Mouse (Mus musculus) B cell, adult 2 months (primary cell): ENCODE data around the gene Slc25a16.

Source experiments
- DNase-seq, 2 experiments: peaks; one replicate each; pipeline ENCODE4 v3.0.0; 2022

Slc25a16 gene

GRCm38 (mm10) chr10:62919925-62920765 lies at the start of gene Slc25a16:
TSS of gene Slc25a16 (plus strand) at chr10:62920633.
- DNase-seq: peak; percentile 94 to 96

GRCm38 (mm10) chr10:62874828-62875227 lies 45.6 kb upstream of the Slc25a16 start:
- DNase-seq: no peak

- DNase-seq: no peak
These were observed 44.9 kb upstream of the Slc25a16 start for GRCm38 (mm10) chr10:62875565-62875964.

- no peak for DNase-seq
These were observed 42.4 kb upstream of the Slc25a16 start for GRCm38 (mm10) chr10:62878056-62878455.

GRCm38 (mm10) chr10:62881211-62881610 lies 39.2 kb upstream of the Slc25a16 start:
- peak; percentile 46 to 51 for DNase-seq

- peak; percentile 27 to 39 for DNase-seq
These were observed 36.5 kb upstream of the Slc25a16 start for GRCm38 (mm10) chr10:62883933-62884372.

- no peak for DNase-seq
These were observed 35.9 kb upstream of the Slc25a16 start for GRCm38 (mm10) chr10:62884517-62884916.

GRCm38 (mm10) chr10:62885460-62885859 lies 35.0 kb upstream of the Slc25a16 start:
- DNase-seq: no peak

GRCm38 (mm10) chr10:62885969-62886798 lies 34.2 kb upstream of the Slc25a16 start:
- DNase-seq: peak; percentile 34 to 50

- peak; percentile 20 to 40 for DNase-seq
These were observed 33.4 kb upstream of the Slc25a16 start for GRCm38 (mm10) chr10:62886799-62887591.

GRCm38 (mm10) chr10:62891025-62891424 lies 29.4 kb upstream of the Slc25a16 start:
- no peak for DNase-seq

- no peak for DNase-seq
These were observed 27.7 kb upstream of the Slc25a16 start for GRCm38 (mm10) chr10:62892549-62893232.

- no peak for DNase-seq
These were observed 27.0 kb upstream of the Slc25a16 start for GRCm38 (mm10) chr10:62893356-62893884.

GRCm38 (mm10) chr10:62894447-62894846 lies 26.0 kb upstream of the Slc25a16 start:
- DNase-seq: no peak

- DNase-seq: no peak
These were observed 25.0 kb upstream of the Slc25a16 start for GRCm38 (mm10) chr10:62895386-62895785.

GRCm38 (mm10) chr10:62896035-62896434 lies 24.4 kb upstream of the Slc25a16 start:
- no peak for DNase-seq

GRCm38 (mm10) chr10:62896774-62897173 lies 23.7 kb upstream of the Slc25a16 start:
- DNase-seq: no peak

GRCm38 (mm10) chr10:62897437-62897836 lies 23.0 kb upstream of the Slc25a16 start:
- DNase-seq: no peak

- no peak for DNase-seq
These were observed 22.4 kb upstream of the Slc25a16 start for GRCm38 (mm10) chr10:62898061-62898460.

- DNase-seq: no peak
These were observed 20.3 kb upstream of the Slc25a16 start for GRCm38 (mm10) chr10:62900144-62900543.

- no peak for DNase-seq
These were observed 18.6 kb upstream of the Slc25a16 start for GRCm38 (mm10) chr10:62901826-62902225.

- DNase-seq: no peak
These were observed 17.6 kb upstream of the Slc25a16 start for GRCm38 (mm10) chr10:62902829-62903228.
